Mouse (Mus musculus) G1E (cell line): ENCODE measurements around the gene Bicral.

Experiments
- CTCF ChIP-seq: IDR thresholded peaks from 2 replicates; pipeline ENCODE4 v1.5.1; 2012; ENCODE audit warnings: low read depth, low read length, inconsistent platforms, mixed read lengths
- POLR2AphosphoS5 ChIP-seq: IDR thresholded peaks from 2 replicates; pipeline ENCODE4 v1.6.1; 2012; ENCODE audit warnings: low read depth, low read length, inconsistent platforms; ENCODE audit not compliant: insufficient replicate concordance

- no peak for TF ChIP-seq CTCF
- no peak for TF ChIP-seq POLR2AphosphoS5
Observed at GRCm38 (mm10) chr17:46832981-46833305, 25.3 kb downstream of the Bicral start.
